Mouse (Mus musculus): ENCODE results near the gene Zfp536. TPM values are rescaled to one million over a fixed set of nuclear protein-coding genes. Genes with fewer than 3 reads are reported as not detected.

Gene Zfp536
- polyA plus RNA-seq, 1 experiment, result not detected

- H3K79me2 ChIP-seq (ENCODE audit: control insufficient read depth, insufficient read depth), result no peaks in the 10 kb centered on the region
- no peaks in the 10 kb centered on the region for H3K27me3 ChIP-seq (ENCODE audit: control insufficient read depth, insufficient read depth, insufficient read length)
- no peak overlapping the region for H3ac ChIP-seq (ENCODE audit: control insufficient read depth, insufficient read length, low read depth)
- no peaks in the 10 kb centered on the region for H3K36me3 ChIP-seq (ENCODE audit: control insufficient read depth, insufficient read depth)
- no peaks in the 10 kb centered on the region for H3K79me3 ChIP-seq (ENCODE audit: low read depth)
- TF ChIP-seq MYOD1 (IDR thresholded peaks at IDR 0.05; ENCODE audit: control insufficient read depth, insufficient read length, low read depth), result no peak
- TF ChIP-seq MYOG (IDR thresholded peaks at IDR 0.05; ENCODE audit: control insufficient read depth, extremely low read depth, insufficient read length), result no peak
- no peak for TF ChIP-seq CTCF (IDR thresholded peaks at IDR 0.05; ENCODE audit: control insufficient read depth, insufficient read depth, insufficient read length)
- no peak for TF ChIP-seq FOSL1 (IDR thresholded peaks at IDR 0.05; ENCODE audit: insufficient read depth, low read length, poor library complexity, severe bottlenecking)
- TF ChIP-seq USF1 (IDR thresholded peaks at IDR 0.05; ENCODE audit: low read depth), result no peak
- no peak for TF ChIP-seq CEBPB (IDR thresholded peaks at IDR 0.05; ENCODE audit: low read depth)
- no peak for TF ChIP-seq MAX (IDR thresholded peaks at IDR 0.05)
- no peak overlapping the region for H3K4me3 ChIP-seq (ENCODE audit: insufficient read depth, poor library complexity, severe bottlenecking)
Measured at GRCm38 (mm10) chr7:37639740-37640397, 133.6 kb downstream of the Zfp536 start.

- no peaks in the 10 kb centered on the region for H3K27me3 ChIP-seq (ENCODE audit: control insufficient read depth, insufficient read depth, insufficient read length)
- TF ChIP-seq FOSL1 (IDR thresholded peaks at IDR 0.05; ENCODE audit: insufficient read depth, low read length, poor library complexity, severe bottlenecking), result no peak
- no peak for TF ChIP-seq USF1 (IDR thresholded peaks at IDR 0.05; ENCODE audit: low read depth)
- TF ChIP-seq MYOG (IDR thresholded peaks at IDR 0.05; ENCODE audit: control insufficient read depth, extremely low read depth, insufficient read length), result no peak
- no peaks in the 10 kb centered on the region for H3K79me2 ChIP-seq (ENCODE audit: control insufficient read depth, insufficient read depth)
- H3K79me3 ChIP-seq (ENCODE audit: low read depth), result no peaks in the 10 kb centered on the region
- no peak overlapping the region for H3ac ChIP-seq (ENCODE audit: control insufficient read depth, insufficient read length, low read depth)
- no peaks in the 10 kb centered on the region for H3K36me3 ChIP-seq (ENCODE audit: control insufficient read depth, insufficient read depth)
- no peak overlapping the region for H3K4me3 ChIP-seq (ENCODE audit: insufficient read depth, poor library complexity, severe bottlenecking)
Measured at GRCm38 (mm10) chr7:37634812-37635211, 138.6 kb downstream of the Zfp536 start.

GRCm38 (mm10) chr7:37630410-37630809 lies 143.0 kb downstream of the Zfp536 start:
- Histone ChIP-seq H3K27me3 (ENCODE audit: control insufficient read depth, insufficient read depth, insufficient read length) (no peaks in the 10 kb centered on the region), H3ac (ENCODE audit: control insufficient read depth, insufficient read length, low read depth) (no peak overlapping the region), H3K79me3 (ENCODE audit: low read depth) (no peaks in the 10 kb centered on the region), H3K36me3 (ENCODE audit: control insufficient read depth, insufficient read depth) (no peaks in the 10 kb centered on the region), H3K79me2 (ENCODE audit: control insufficient read depth, insufficient read depth) (no peaks in the 10 kb centered on the region), H3K4me3 (ENCODE audit: insufficient read depth, poor library complexity, severe bottlenecking) (no peak overlapping the region)
- no peak for TF ChIP-seq MAX (IDR thresholded peaks at IDR 0.05)
- TF ChIP-seq CEBPB (IDR thresholded peaks at IDR 0.05; ENCODE audit: low read depth), result no peak
- no peak for TF ChIP-seq CTCF (IDR thresholded peaks at IDR 0.05; ENCODE audit: control insufficient read depth, insufficient read depth, insufficient read length)
- TF ChIP-seq MYOG (IDR thresholded peaks at IDR 0.05; ENCODE audit: control insufficient read depth, extremely low read depth, insufficient read length), result no peak
- TF ChIP-seq MYOD1 (IDR thresholded peaks at IDR 0.05; ENCODE audit: control insufficient read depth, insufficient read length, low read depth), result no peak
- TF ChIP-seq USF1 (IDR thresholded peaks at IDR 0.05; ENCODE audit: low read depth), result no peak
- TF ChIP-seq FOSL1 (IDR thresholded peaks at IDR 0.05; ENCODE audit: insufficient read depth, low read length, poor library complexity, severe bottlenecking), result no peak

GRCm38 (mm10) chr7:37627897-37628510 lies 145.4 kb downstream of the Zfp536 start:
- H3K79me3 ChIP-seq (ENCODE audit: low read depth), result no peaks in the 10 kb centered on the region
- H3K36me3 ChIP-seq (ENCODE audit: control insufficient read depth, insufficient read depth), result no peaks in the 10 kb centered on the region
- no peak overlapping the region for H3K4me3 ChIP-seq (ENCODE audit: insufficient read depth, poor library complexity, severe bottlenecking)
- no peaks in the 10 kb centered on the region for H3K79me2 ChIP-seq (ENCODE audit: control insufficient read depth, insufficient read depth)
- no peak overlapping the region for H3ac ChIP-seq (ENCODE audit: control insufficient read depth, insufficient read length, low read depth)
- TF ChIP-seq USF1 (IDR thresholded peaks at IDR 0.05; ENCODE audit: low read depth) (no peak), FOSL1 (IDR thresholded peaks at IDR 0.05; ENCODE audit: insufficient read depth, low read length, poor library complexity, severe bottlenecking) (no peak), MYOD1 (IDR thresholded peaks at IDR 0.05; ENCODE audit: control insufficient read depth, insufficient read length, low read depth) (no peak), CEBPB (IDR thresholded peaks at IDR 0.05; ENCODE audit: low read depth) (no peak), CTCF (IDR thresholded peaks at IDR 0.05; ENCODE audit: control insufficient read depth, insufficient read depth, insufficient read length) (no peak), MYOG (IDR thresholded peaks at IDR 0.05; ENCODE audit: control insufficient read depth, extremely low read depth, insufficient read length) (no peak), MAX (IDR thresholded peaks at IDR 0.05) (no peak)
- H3K27me3 ChIP-seq (ENCODE audit: control insufficient read depth, insufficient read depth, insufficient read length), result no peaks in the 10 kb centered on the region

GRCm38 (mm10) chr7:37625758-37626157 lies 147.7 kb downstream of the Zfp536 start:
- no peak overlapping the region for H3K4me3 ChIP-seq (ENCODE audit: insufficient read depth, poor library complexity, severe bottlenecking)
- TF ChIP-seq USF1 (IDR thresholded peaks at IDR 0.05; ENCODE audit: low read depth) (no peak), CTCF (IDR thresholded peaks at IDR 0.05; ENCODE audit: control insufficient read depth, insufficient read depth, insufficient read length) (no peak), MYOD1 (IDR thresholded peaks at IDR 0.05; ENCODE audit: control insufficient read depth, insufficient read length, low read depth) (no peak), FOSL1 (IDR thresholded peaks at IDR 0.05; ENCODE audit: insufficient read depth, low read length, poor library complexity, severe bottlenecking) (no peak), MAX (IDR thresholded peaks at IDR 0.05) (no peak), CEBPB (IDR thresholded peaks at IDR 0.05; ENCODE audit: low read depth) (no peak)

More at GRCm38 (mm10) chr7:37625758-37626157, 147.7 kb downstream of the Zfp536 start:
- Histone ChIP-seq H3K79me3 (ENCODE audit: low read depth) (no peaks in the 10 kb centered on the region), H3K27me3 (ENCODE audit: control insufficient read depth, insufficient read depth, insufficient read length) (no peaks in the 10 kb centered on the region), H3K79me2 (ENCODE audit: control insufficient read depth, insufficient read depth) (no peaks in the 10 kb centered on the region), H3K36me3 (ENCODE audit: control insufficient read depth, insufficient read depth) (no peaks in the 10 kb centered on the region), H3ac (ENCODE audit: control insufficient read depth, insufficient read length, low read depth) (no peak overlapping the region)

Measured in C2C12 (cell line).